Mouse (Mus musculus): ENCODE results near the gene Fam126a. TPM values are rescaled to one million over a fixed set of nuclear protein-coding genes. Genes with fewer than 3 reads are reported as not detected.

The Fam126a gene
- polyA plus RNA-seq, 1 experiment from 2014 or later: 28.5 TPM

- Histone ChIP-seq H3K36me3 (no peaks in the 10 kb centered on the region), H3K4me3 (no peak overlapping the region), H3K27me3 (ENCODE audit: insufficient read depth, poor library complexity, severe bottlenecking) (no peaks in the 10 kb centered on the region), H3K27ac (no peak overlapping the region), H3K4me1 (replicated peaks) (no peaks in the 10 kb centered on the region), H3K9me3 (peaks cover 4% of the 10 kb centered on the region; the same call in 1 of the 2 replicates)
- 85% methylated on average over 9 of the region's 9 CpGs for WGBS
- DNase-seq (ENCODE audit: low spot score): no peak
These were observed 23.0 kb upstream of the Fam126a start for GRCm38 (mm10) chr5:24053245-24054190.

GRCm38 (mm10) chr5:24051755-24052675, 21.5 kb upstream of the Fam126a start:
- DNase-seq (ENCODE audit: low spot score): no peak
- Histone ChIP-seq H3K27me3 (ENCODE audit: insufficient read depth, poor library complexity, severe bottlenecking) (no peaks in the 10 kb centered on the region), H3K27ac (no peak overlapping the region), H3K36me3 (no peaks in the 10 kb centered on the region), H3K9me3 (peaks cover 4% of the 10 kb centered on the region; the same call in 1 of the 2 replicates), H3K4me1 (replicated peaks) (no peaks in the 10 kb centered on the region), H3K4me3 (no peak overlapping the region)
- WGBS: 70% methylated on average over 16 of the region's 16 CpGs

GRCm38 (mm10) chr5:24047821-24048220, 17.3 kb upstream of the Fam126a start:
- no peaks in the 10 kb centered on the region for H3K36me3 ChIP-seq
- WGBS: 36% methylated on average over 1 of the region's 1 CpGs
- H3K4me3 ChIP-seq: no peak overlapping the region
- no peaks in the 10 kb centered on the region for H3K9me3 ChIP-seq
- H3K27ac ChIP-seq: no peak overlapping the region
- no peaks in the 10 kb centered on the region for H3K4me1 ChIP-seq (replicated peaks)
- no peak for DNase-seq (ENCODE audit: low spot score)
- no peaks in the 10 kb centered on the region for H3K27me3 ChIP-seq (ENCODE audit: insufficient read depth, poor library complexity, severe bottlenecking)

GRCm38 (mm10) chr5:24047001-24047400, 16.5 kb upstream of the Fam126a start:
- Histone ChIP-seq H3K27me3 (ENCODE audit: insufficient read depth, poor library complexity, severe bottlenecking) (no peaks in the 10 kb centered on the region), H3K4me3 (no peak overlapping the region), H3K4me1 (replicated peaks) (no peaks in the 10 kb centered on the region), H3K9me3 (no peaks in the 10 kb centered on the region), H3K27ac (no peak overlapping the region), H3K36me3 (no peaks in the 10 kb centered on the region)
- WGBS: 85% methylated on average over 7 of the region's 7 CpGs
- no peak for DNase-seq (ENCODE audit: low spot score)

GRCm38 (mm10) chr5:24045998-24046631, 15.6 kb upstream of the Fam126a start:
- H3K4me1 ChIP-seq (replicated peaks): no peaks in the 10 kb centered on the region
- no peak overlapping the region for H3K27ac ChIP-seq
- WGBS: 70% methylated on average over 4 of the region's 4 CpGs
- H3K27me3 ChIP-seq (ENCODE audit: insufficient read depth, poor library complexity, severe bottlenecking): no peaks in the 10 kb centered on the region
- H3K9me3 ChIP-seq: no peaks in the 10 kb centered on the region
- no peak overlapping the region for H3K4me3 ChIP-seq
- H3K36me3 ChIP-seq: no peaks in the 10 kb centered on the region
- no peak for DNase-seq (ENCODE audit: low spot score)

- 57% methylated on average over 1 of the region's 1 CpGs for WGBS
- H3K9me3 ChIP-seq: no peaks in the 10 kb centered on the region
These were observed 13.9 kb upstream of the Fam126a start for GRCm38 (mm10) chr5:24044387-24044786.

GRCm38 (mm10) chr5:24043367-24043766, 12.9 kb upstream of the Fam126a start:
- Histone ChIP-seq H3K36me3 (no peaks in the 10 kb centered on the region), H3K27ac (no peak overlapping the region), H3K4me1 (replicated peaks) (no peaks in the 10 kb centered on the region), H3K27me3 (ENCODE audit: insufficient read depth, poor library complexity, severe bottlenecking) (no peaks in the 10 kb centered on the region), H3K4me3 (no peak overlapping the region), H3K9me3 (no peaks in the 10 kb centered on the region)
- DNase-seq (ENCODE audit: low spot score): no peak
- 90% methylated on average over 2 of the region's 2 CpGs for WGBS

More at GRCm38 (mm10) chr5:24044387-24044786, 13.9 kb upstream of the Fam126a start:
- H3K4me1 ChIP-seq (replicated peaks): no peaks in the 10 kb centered on the region
- no peaks in the 10 kb centered on the region for H3K27me3 ChIP-seq (ENCODE audit: insufficient read depth, poor library complexity, severe bottlenecking)
- no peak overlapping the region for H3K27ac ChIP-seq
- H3K4me3 ChIP-seq: no peak overlapping the region
- H3K36me3 ChIP-seq: no peaks in the 10 kb centered on the region
- DNase-seq (ENCODE audit: low spot score): no peak

GRCm38 (mm10) chr5:24041341-24041852, 10.9 kb upstream of the Fam126a start:
- Histone ChIP-seq H3K4me3 (no peak overlapping the region), H3K4me1 (replicated peaks) (no peaks in the 10 kb centered on the region), H3K27ac (no peak overlapping the region), H3K36me3 (no peaks in the 10 kb centered on the region), H3K27me3 (ENCODE audit: insufficient read depth, poor library complexity, severe bottlenecking) (no peaks in the 10 kb centered on the region), H3K9me3 (no peaks in the 10 kb centered on the region)
- no peak for DNase-seq (ENCODE audit: low spot score)
- WGBS: 84% methylated on average over 4 of the region's 4 CpGs

- H3K4me3 ChIP-seq: no peak overlapping the region
- no peaks in the 10 kb centered on the region for H3K9me3 ChIP-seq
- no peaks in the 10 kb centered on the region for H3K36me3 ChIP-seq
- no peaks in the 10 kb centered on the region for H3K4me1 ChIP-seq (replicated peaks)
- H3K27ac ChIP-seq: no peak overlapping the region
- H3K27me3 ChIP-seq (ENCODE audit: insufficient read depth, poor library complexity, severe bottlenecking): no peaks in the 10 kb centered on the region
- DNase-seq (ENCODE audit: low spot score): no peak
These were observed 10.1 kb upstream of the Fam126a start for GRCm38 (mm10) chr5:24040601-24041000.

- H3K9me3 ChIP-seq: no peaks in the 10 kb centered on the region
- no peak for DNase-seq (ENCODE audit: low spot score)
- no peaks in the 10 kb centered on the region for H3K27me3 ChIP-seq (ENCODE audit: insufficient read depth, poor library complexity, severe bottlenecking)
- H3K4me1 ChIP-seq (replicated peaks): no peaks in the 10 kb centered on the region
- no peak overlapping the region for H3K27ac ChIP-seq
- no peak overlapping the region for H3K4me3 ChIP-seq
- WGBS: 89% methylated on average over 5 of the region's 5 CpGs
- H3K36me3 ChIP-seq: no peaks in the 10 kb centered on the region
These were observed 8.9 kb upstream of the Fam126a start for GRCm38 (mm10) chr5:24039423-24039822.

- H3K27me3 ChIP-seq (ENCODE audit: insufficient read depth, poor library complexity, severe bottlenecking): no peaks in the 10 kb centered on the region
- H3K4me3 ChIP-seq: no peak overlapping the region
- no peak for DNase-seq (ENCODE audit: low spot score)
- no peaks in the 10 kb centered on the region for H3K9me3 ChIP-seq
- 78% methylated on average over 5 of the region's 5 CpGs for WGBS
- H3K36me3 ChIP-seq: no peaks in the 10 kb centered on the region
- H3K27ac ChIP-seq: no peak overlapping the region
- H3K4me1 ChIP-seq (replicated peaks): no peaks in the 10 kb centered on the region
These were observed 8.3 kb upstream of the Fam126a start for GRCm38 (mm10) chr5:24038819-24039218.

- 86% methylated on average over 2 of the region's 2 CpGs for WGBS
- DNase-seq (ENCODE audit: low spot score): no peak
- H3K27ac ChIP-seq: no peak overlapping the region
- H3K4me1 ChIP-seq (replicated peaks): no peaks in the 10 kb centered on the region
- H3K27me3 ChIP-seq (ENCODE audit: insufficient read depth, poor library complexity, severe bottlenecking): no peaks in the 10 kb centered on the region
- H3K9me3 ChIP-seq: no peaks in the 10 kb centered on the region
- no peak overlapping the region for H3K4me3 ChIP-seq
- H3K36me3 ChIP-seq: no peaks in the 10 kb centered on the region
These were observed 7.7 kb upstream of the Fam126a start for GRCm38 (mm10) chr5:24038190-24038589.
